Mouse (Mus musculus) Patski (cell line): ENCODE results near the gene Senp7. TPM values are rescaled to one million over a fixed set of nuclear protein-coding genes. Genes with fewer than 3 reads are reported as not detected.
A peak's percentile ranks its signal among the peaks of the same experiment; 100 is the strongest.
"Not testable (repeated sequence)": the region's sequence is repeated elsewhere in the genome, so short reads cannot be mapped to it uniquely, and the experiment has no call there.

Experiments
- ATAC-seq: fragments of 100-300 bp; one replicate; pipeline ENCODE4 v1.8.0; 2021
- CTCF ChIA-PET: fragments of 350-600 bp; sonication (Branson Sonifier 250); formaldehyde crosslinking; loops from one replicate; lab custom pipeline; 2022; ENCODE audit warnings: inconsistent platforms; lab: Charles Lee
- POLR2A ChIA-PET: fragments of 350-600 bp; sonication (Branson Sonifier 250); formaldehyde crosslinking; loops from one replicate; lab custom pipeline; 2022; ENCODE audit warnings: antibody characterized with exemption, inconsistent platforms; lab: Charles Lee
- DNase-seq: peaks from one replicate; pipeline ENCODE4 v3.0.0-alpha.2; 2011; ENCODE audit warnings: low read depth, low spot score
- H3K27me3 ChIP-seq: fragments of 371-371 bp; one replicate; pipeline ENCODE4 v1.5.1; 2021
- CTCF ChIP-seq: fragments of 100-300 bp; IDR thresholded peaks from one replicate; pipeline ENCODE4 v1.5.1; 2021
- in situ Hi-C: fragments of 300-500 bp; cut with MboI; formaldehyde crosslinking; loops from 3 replicates; pipeline ENCODE4 v1.11.1; 2018; ENCODE audit warnings: low pct_unique_long_range_greater_than_20kb, mixed read lengths
- polyA plus RNA-seq: library from polyadenylated mRNA; unstranded; gene quantifications from one replicate; pipeline ENCODE4 v1.2.3, GENCODE M21; 2021

Senp7 gene
- polyA plus RNA-seq, 1 experiment from 2014 or later: 22.8 TPM

DNA sequence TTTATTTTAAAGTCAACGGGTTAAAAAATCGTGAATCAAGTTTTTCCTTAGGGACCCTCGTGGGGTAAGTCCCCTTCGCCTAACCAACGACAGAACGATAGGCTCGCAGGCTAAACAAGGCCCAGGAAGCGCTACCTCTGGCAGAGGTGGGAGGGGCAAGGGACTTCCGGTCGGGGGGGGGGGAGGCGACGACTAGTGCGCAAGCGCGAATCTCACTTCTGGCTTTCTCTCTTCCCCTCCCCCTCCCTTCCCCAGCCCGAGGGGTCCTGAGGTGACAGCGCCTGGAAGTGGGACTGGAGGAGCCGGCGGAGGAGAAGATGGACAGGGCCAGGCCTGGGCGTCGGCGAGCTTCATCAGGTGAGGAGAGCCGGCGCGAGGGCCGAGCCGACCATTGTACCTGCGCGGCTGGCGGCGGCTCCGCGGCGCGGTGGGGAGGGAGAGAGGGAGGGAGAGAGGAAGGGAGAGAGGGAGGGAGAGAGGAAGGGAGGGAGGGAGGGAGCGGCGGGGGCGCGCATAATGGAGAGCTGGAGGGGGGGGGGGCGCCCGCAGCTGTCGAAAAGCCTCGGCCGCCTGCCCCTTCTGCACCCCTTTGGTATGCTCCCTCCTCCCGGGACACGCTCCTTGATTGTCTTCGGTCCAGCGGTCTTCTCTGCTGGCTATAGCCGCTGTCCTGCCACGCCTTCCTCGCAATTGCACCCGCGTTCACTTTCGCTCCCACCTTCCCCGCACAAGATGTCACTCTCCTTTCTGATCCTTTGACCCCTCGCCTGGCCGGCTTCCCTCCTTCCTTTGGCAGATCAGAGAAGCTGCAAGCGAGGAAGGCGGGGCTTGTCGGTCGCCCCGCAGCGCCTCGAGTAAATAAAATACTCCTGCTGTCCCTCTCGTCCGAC, 27.3 kb downstream of the Senp7 start:
- peak; percentile 33 for DNase-seq
- in situ Hi-C loops: loop anchor here (10.0 kb wide), 1 partner anchor 61 kb away; no protein-coding TSS in a partner anchor
- ChIA-PET CTCF (interaction anchor here (1.0 to 1.9 kb wide), 2 partner anchors 11 kb away, joined by 5 read pairs; no protein-coding TSS in a partner anchor), POLR2A (interaction anchor here (1.3 kb wide), 1 partner anchor 8 kb away, joined by 3 read pairs; no protein-coding TSS in a partner anchor)
- peak; percentile 84 for ATAC-seq
- H3K27me3 ChIP-seq: no peaks in the 10 kb centered on the region
- no peak for TF ChIP-seq CTCF

DNA sequence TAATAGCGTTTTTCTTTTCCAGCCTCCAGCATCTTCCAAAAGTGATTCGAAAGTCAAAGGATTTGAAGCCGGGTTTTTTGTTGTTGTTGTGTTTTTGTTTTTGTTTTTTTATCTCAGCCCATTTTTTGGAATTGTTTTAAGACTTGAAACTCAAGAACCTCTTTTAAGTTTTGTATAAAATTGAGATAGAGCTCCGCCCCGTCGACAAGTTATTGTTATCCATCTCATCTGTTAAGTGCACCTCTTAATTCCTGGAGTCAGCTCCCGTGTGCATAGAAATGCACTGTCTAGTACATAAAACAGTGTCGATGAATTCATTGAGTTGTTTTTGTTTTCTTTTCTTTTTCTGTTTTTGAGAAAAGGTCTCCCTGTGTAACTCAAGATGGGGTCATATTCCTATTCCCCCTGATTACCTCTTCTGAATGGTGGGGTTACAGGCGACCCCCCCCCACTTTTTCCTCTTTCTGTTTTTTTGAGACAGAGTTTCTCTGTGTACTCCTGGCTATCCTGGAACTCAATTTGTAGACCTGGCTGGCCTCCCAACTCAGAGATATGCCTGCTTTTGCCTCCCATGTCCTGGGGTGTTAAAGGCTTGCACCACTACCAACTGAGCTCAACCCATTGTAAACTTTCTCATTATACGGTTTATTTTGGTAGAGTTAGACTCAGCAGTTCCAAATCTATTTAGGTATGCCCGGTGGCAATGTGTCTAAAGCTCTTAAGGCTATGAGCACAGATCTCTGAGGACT, 28.2 kb downstream of the Senp7 start:
- ATAC-seq: no peak
- no peak for TF ChIP-seq CTCF
- DNase-seq: no peak
- ChIA-PET CTCF (interaction anchor here (1.6 to 1.9 kb wide), 3 partner anchors 10 to 125 kb away, joined by 3 to 5 read pairs (median 4); no protein-coding TSS in a partner anchor), POLR2A (interaction anchor here (0.6 to 1.3 kb wide), 2 partner anchors 9 to 135 kb away, joined by 3 to 11 read pairs; no protein-coding TSS in a partner anchor)
- in situ Hi-C loops: loop anchor here (10.0 kb wide), 1 partner anchor 61 kb away; no protein-coding TSS in a partner anchor
- no peaks in the 10 kb centered on the region for H3K27me3 ChIP-seq

DNA sequence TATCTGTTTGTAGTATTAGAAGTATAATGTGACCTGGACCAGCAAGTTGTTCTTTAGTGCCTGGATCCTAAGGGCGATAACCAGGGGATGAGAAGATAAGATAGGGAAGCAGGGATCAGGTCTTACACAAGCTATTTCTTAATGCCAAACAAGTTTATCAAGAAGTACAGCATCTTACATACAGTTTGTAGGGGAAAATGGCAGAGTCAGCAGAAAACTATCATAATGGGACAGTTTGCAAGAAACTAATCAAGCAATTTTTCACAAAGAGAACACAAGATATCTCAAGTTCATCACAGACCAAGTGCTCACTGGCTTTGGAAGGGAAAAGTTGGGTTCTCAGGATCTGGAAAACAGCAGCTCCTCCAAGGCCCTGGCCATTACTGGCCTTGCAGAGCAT, 31.3 kb downstream of the Senp7 start:
- no peaks in the 10 kb centered on the region for H3K27me3 ChIP-seq
- CTCF ChIA-PET: interaction anchor here (1.5 kb wide), 1 partner anchor 98 kb away, joined by 5 read pairs; no protein-coding TSS in a partner anchor
- POLR2A ChIA-PET: interaction anchor here (0.6 kb wide), 1 partner anchor 108 kb away, joined by 4 read pairs; no protein-coding TSS in a partner anchor
- TF ChIP-seq CTCF: no peak
- in situ Hi-C loops: loop anchor here (10.0 kb wide), 1 partner anchor 65 kb away; no protein-coding TSS in a partner anchor
- ATAC-seq (no peak), DNase-seq (no peak)

DNA sequence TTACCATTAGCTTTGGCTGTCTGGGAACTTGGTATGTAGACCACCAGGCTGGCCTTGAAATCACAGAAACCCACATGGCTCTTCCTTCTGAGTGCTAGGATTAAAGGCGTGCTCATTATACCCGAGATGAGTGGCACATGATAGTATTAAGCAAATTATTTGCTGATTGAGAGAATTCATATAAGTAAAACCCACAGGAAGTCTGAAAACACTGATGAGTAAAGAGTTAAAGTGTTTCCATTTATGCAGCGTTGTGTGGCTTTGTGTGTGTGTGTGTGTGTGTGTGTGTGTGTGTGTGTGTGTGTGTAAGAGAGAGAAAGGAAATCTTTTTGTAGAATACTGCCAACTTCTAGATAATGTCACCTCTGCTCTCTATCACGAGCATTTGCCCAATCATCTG, 33.6 kb downstream of the Senp7 start:
- POLR2A ChIA-PET: no interaction called here
- TF ChIP-seq CTCF: no peak
- CTCF ChIA-PET: no interaction called here
- in situ Hi-C loops: no loop called here
- DNase-seq (no peak), ATAC-seq (no peak)
- H3K27me3 ChIP-seq: no peaks in the 10 kb centered on the region

DNA sequence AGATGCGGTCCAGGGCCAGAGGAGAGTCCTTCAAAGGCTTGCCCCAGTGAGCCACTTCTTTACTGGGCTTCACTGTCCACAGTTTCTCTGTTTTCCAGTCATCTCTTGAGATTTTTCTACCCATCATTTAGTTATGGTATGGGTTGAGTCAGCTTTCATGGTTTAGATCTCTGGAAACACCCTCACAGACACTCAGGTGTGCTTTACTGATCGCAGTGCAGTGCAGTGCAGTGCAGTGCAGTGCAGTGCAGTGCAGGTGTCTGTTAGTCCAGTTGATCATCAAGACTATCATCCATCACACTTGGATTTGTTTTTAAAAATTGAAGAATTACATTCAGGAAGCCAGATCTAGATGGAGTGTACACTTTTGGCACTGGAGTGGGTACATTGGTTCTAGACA, 38.2 kb downstream of the Senp7 start:
- ATAC-seq (no peak), DNase-seq (no peak)
- in situ Hi-C loops: no loop called here
- TF ChIP-seq CTCF: no peak
- ChIA-PET CTCF (interaction anchor here (1.5 kb wide), 1 partner anchor 10 kb away, joined by 5 read pairs; no protein-coding TSS in a partner anchor), POLR2A (no interaction called here)
- H3K27me3 ChIP-seq: no peaks in the 10 kb centered on the region

DNA sequence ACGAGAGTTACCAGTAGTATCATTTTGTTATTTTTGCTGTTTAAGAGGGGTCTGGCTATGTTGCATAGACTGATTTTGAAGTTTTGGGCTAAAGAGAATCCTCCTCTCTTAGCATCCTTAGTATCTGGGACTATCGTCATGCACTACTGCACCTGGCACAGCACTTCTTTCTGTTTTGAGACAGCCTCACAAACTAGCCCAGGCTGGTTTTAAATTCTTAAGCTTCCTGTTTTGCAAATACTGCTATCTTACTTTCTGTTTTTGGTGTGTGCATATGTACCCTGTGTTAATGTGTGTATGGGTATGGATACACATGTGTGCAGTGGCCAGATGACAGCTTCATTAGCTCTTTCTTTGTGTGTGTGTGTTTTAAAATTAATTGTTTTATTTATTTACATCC, 42.2 kb downstream of the Senp7 start:
- CTCF ChIA-PET: interaction anchor here (0.8 to 2.1 kb wide), 2 partner anchors 10 to 12 kb away, joined by 3 to 6 read pairs; no protein-coding TSS in a partner anchor
- in situ Hi-C loops: no loop called here
- no peak for ATAC-seq

DNA sequence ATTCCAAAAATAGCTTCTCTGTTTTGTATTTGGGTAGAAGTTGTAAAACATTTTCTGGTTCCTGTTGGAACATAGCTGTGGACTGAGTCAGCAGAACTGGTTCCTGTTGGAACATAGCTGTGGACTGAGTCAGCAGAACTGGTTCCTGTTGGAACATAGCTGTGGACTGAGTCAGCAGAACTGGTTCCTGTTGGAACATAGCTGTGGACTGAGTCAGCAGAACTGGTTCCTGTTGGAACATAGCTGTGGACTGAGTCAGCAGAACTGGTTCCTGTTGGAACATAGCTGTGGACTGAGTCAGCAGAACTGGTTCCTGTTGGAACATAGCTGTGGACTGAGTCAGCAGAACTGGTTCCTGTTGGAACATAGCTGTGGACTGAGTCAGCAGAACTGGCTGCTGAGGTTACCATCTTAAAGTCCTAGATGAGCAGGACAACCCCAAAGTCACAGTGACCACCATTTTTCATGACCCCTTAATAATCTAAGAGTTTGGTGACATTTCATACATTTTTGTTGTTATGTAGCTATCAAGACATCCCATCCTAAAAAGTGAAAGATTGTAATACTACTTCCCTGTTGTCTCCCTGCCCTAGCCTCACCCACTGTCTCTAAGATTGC, 48.4 kb downstream of the Senp7 start:
- in situ Hi-C loops, DNase-seq, ATAC-seq, POLR2A ChIA-PET, CTCF ChIA-PET, H3K27me3 ChIP-seq: not testable (repeated sequence)

More for the DNA sequence above, 42.2 kb downstream of the Senp7 start:
- no peak for DNase-seq
- POLR2A ChIA-PET: no interaction called here
- TF ChIP-seq CTCF: no peak
- H3K27me3 ChIP-seq: no peaks in the 10 kb centered on the region

DNA sequence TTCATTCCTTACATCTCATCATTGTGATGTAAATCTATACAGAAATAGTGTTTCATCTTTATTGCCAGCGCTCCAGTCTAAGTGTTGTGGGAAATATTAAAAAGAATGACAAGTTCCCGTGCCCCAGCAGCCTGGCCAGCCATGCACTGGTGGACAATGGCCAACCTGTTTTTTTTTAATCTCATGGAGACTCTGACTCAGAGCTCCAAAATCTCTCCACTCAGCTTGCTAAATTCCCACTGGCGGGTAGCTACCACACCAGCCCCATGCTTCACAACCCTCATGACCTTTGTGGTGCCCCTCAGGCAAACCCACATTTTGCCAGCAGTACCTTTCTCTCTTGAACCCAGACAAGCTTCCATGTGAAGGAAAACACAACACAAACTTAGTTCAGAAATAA, 67.6 kb downstream of the Senp7 start:
- ChIA-PET CTCF (no interaction called here), POLR2A (no interaction called here)
- ATAC-seq (no peak), DNase-seq (peak; percentile 10)
- in situ Hi-C loops: no loop called here
- TF ChIP-seq CTCF: no peak
- H3K27me3 ChIP-seq: no peaks in the 10 kb centered on the region

DNA sequence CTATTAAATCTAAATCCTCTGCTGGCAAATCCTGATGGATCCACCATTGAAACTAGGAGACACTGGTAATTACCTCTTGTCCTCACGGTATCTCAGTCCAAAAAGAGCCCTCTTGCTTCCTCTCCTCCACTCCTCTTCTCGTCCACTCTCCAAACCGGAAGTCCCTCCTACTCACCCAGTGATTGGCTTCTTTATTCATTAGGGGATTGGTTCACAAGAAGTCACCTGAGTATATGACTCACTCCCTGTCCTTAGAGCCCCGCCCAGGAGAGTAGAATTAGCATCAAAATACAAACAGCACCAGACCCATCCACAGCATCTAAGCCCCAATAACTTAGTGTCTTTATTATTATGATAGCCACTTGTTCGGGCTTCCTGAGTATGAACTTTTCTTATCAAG, 68.0 kb downstream of the Senp7 start:
- in situ Hi-C loops: no loop called here
- TF ChIP-seq CTCF: no peak
- ChIA-PET POLR2A (no interaction called here), CTCF (no interaction called here)
- H3K27me3 ChIP-seq: no peaks in the 10 kb centered on the region
- DNase-seq (no peak), ATAC-seq (no peak)
